Mouse (Mus musculus) spleen, adult 2 months (tissue): ENCODE results near the gene Slc24a1. TPM values are rescaled to one million over a fixed set of nuclear protein-coding genes. Genes with fewer than 3 reads are reported as not detected.
"Not testable (repeated sequence)": the region's sequence is repeated elsewhere in the genome, so short reads cannot be mapped to it uniquely, and the experiment has no call there.

ENCODE experiments used
- DNase-seq, 2 experiments: peaks; one replicate each; pipeline versions ENCODE4 v3.0.0 to v3.0.0-alpha.2; 2012 to 2021; ENCODE audit warnings: low spot score in 2 of 2, low read depth in 1 of 2
- H3K27ac ChIP-seq: fragments of 200-500 bp; 2 replicates; pipeline ENCODE4 v1.5.1; 2012; ENCODE audit warnings: low read length, inconsistent platforms; ENCODE audit not compliant: insufficient read depth
- H3K27me3 ChIP-seq: fragments of 200-500 bp; 2 replicates; pipeline ENCODE4 v1.6.1; 2012; ENCODE audit warnings: mild to moderate bottlenecking, moderate library complexity, low read length, inconsistent platforms; ENCODE audit not compliant: control insufficient read depth, insufficient read depth
- H3K36me3 ChIP-seq: fragments of 200-500 bp; 2 replicates; pipeline ENCODE4 v1.6.1; 2012; ENCODE audit warnings: mild to moderate bottlenecking, low read length, inconsistent platforms; ENCODE audit not compliant: control insufficient read depth, insufficient read depth
- H3K4me1 ChIP-seq: fragments of 200-500 bp; 2 replicates; pipeline ENCODE4 v1.6.1; 2011; ENCODE audit warnings: inconsistent platforms; ENCODE audit not compliant: control insufficient read depth, insufficient read depth, insufficient read length
- H3K4me3 ChIP-seq: fragments of 200-500 bp; 2 replicates; pipeline ENCODE4 v1.5.1; 2011; ENCODE audit warnings: mild to moderate bottlenecking, inconsistent platforms; ENCODE audit not compliant: insufficient read depth, insufficient read length; ENCODE audit errors: extremely low read depth
- CTCF ChIP-seq: fragments of 200-500 bp; IDR thresholded peaks from 2 replicates; pipeline ENCODE4 v1.5.1; 2011; ENCODE audit warnings: mild to moderate bottlenecking, inconsistent platforms; ENCODE audit not compliant: insufficient read depth, insufficient read length, insufficient replicate concordance; ENCODE audit errors: extremely low read depth
- POLR2A ChIP-seq: fragments of 200-500 bp; IDR thresholded peaks from 2 replicates; pipeline ENCODE4 v1.6.1; 2011; ENCODE audit warnings: low read depth, low read length, inconsistent platforms
- WGBS: fragments of 180-500 bp; shearing (Covaris S2); methylation state at CpG from one replicate; pipeline ENCODE4 v1.1.7; 2018; 5-methylcytosine and 5-hydroxymethylcytosine counted together
- polyA plus RNA-seq: library from polyadenylated mRNA; depleted of rRNA; stranded (reverse); fragments of >200 nt; gene quantifications from 2 replicates; pipeline ENCODE4 v1.2.3, GENCODE M21; 2012; rRNA removed

Gene Slc24a1
- polyA plus RNA-seq: not detected in 2 replicates

GRCm38 (mm10) chr9:64951161-64951657 is at the start of gene Slc24a1:
Gene Slc24a1 (minus strand): TSS chr9:64951607.
- 65% methylated on average over 11 of the region's 11 CpGs for WGBS
- Histone ChIP-seq H3K36me3 (no peaks in the 10 kb centered on the region), H3K4me3 (no peak within 1 kb of the TSS), H3K4me1 (no peaks in the 10 kb centered on the region), H3K27me3 (0 out of 2 replicates have a peak, but pooled peaks cover 3% of the 10 kb centered on the region), H3K27ac (no peak within 1 kb of the TSS)
- no peak for TF ChIP-seq POLR2A
- TF ChIP-seq CTCF: no peak
- DNase-seq: no peak

- not testable (repeated sequence) for H3K27ac ChIP-seq, H3K4me1 ChIP-seq, DNase-seq, H3K27me3 ChIP-seq, H3K4me3 ChIP-seq
- 97% methylated on average over 1 of the region's 1 CpGs for WGBS
- peaks cover 19% of the 10 kb centered on the region for H3K36me3 ChIP-seq
These were observed 44.1 kb upstream of the Slc24a1 start for GRCm38 (mm10) chr9:64995464-64995863.

- TF ChIP-seq POLR2A: no peak
- TF ChIP-seq CTCF: no peak
- WGBS: 92% methylated on average over 7 of the region's 7 CpGs
- Histone ChIP-seq H3K4me3 (no peak overlapping the region), H3K27me3 (no peaks in the 10 kb centered on the region), H3K27ac (no peak overlapping the region), H3K36me3 (peaks cover 32% of the 10 kb centered on the region), H3K4me1 (no peaks in the 10 kb centered on the region)
- DNase-seq: no peak
These were observed 38.9 kb upstream of the Slc24a1 start for GRCm38 (mm10) chr9:64990291-64990690.

GRCm38 (mm10) chr9:64988443-64988842 is 37.0 kb upstream of the Slc24a1 start:
- TF ChIP-seq POLR2A: no peak
- no peak for TF ChIP-seq CTCF
- peaks cover 39% of the 10 kb centered on the region for H3K36me3 ChIP-seq
- H3K4me3 ChIP-seq: no peak overlapping the region
- no peak overlapping the region for H3K27ac ChIP-seq
- WGBS: 92% methylated on average over 6 of the region's 6 CpGs
- no peaks in the 10 kb centered on the region for H3K27me3 ChIP-seq
- no peak for DNase-seq
- no peaks in the 10 kb centered on the region for H3K4me1 ChIP-seq

GRCm38 (mm10) chr9:64987651-64988050 is 36.2 kb upstream of the Slc24a1 start:
- no peak for TF ChIP-seq POLR2A
- no peak for TF ChIP-seq CTCF
- Histone ChIP-seq H3K36me3 (peaks cover 44% of the 10 kb centered on the region), H3K4me3 (no peak overlapping the region), H3K27ac (no peak overlapping the region), H3K27me3 (no peaks in the 10 kb centered on the region), H3K4me1 (no peaks in the 10 kb centered on the region)
- DNase-seq: no peak
- 91% methylated on average over 2 of the region's 2 CpGs for WGBS

GRCm38 (mm10) chr9:64985807-64986206 is 34.4 kb upstream of the Slc24a1 start:
- no peaks in the 10 kb centered on the region for H3K4me1 ChIP-seq
- H3K27ac ChIP-seq: no peak overlapping the region
- DNase-seq: no peak
- 95% methylated on average over 9 of the region's 9 CpGs for WGBS
- H3K36me3 ChIP-seq: peaks cover 46% of the 10 kb centered on the region
- TF ChIP-seq POLR2A (no peak), CTCF (no peak)
- no peaks in the 10 kb centered on the region for H3K27me3 ChIP-seq
- no peak overlapping the region for H3K4me3 ChIP-seq

GRCm38 (mm10) chr9:64985037-64985794 is 33.8 kb upstream of the Slc24a1 start:
- no peak for TF ChIP-seq POLR2A
- no peak for TF ChIP-seq CTCF
- H3K27ac ChIP-seq: no peak overlapping the region
- H3K36me3 ChIP-seq: peaks cover 44% of the 10 kb centered on the region
- WGBS: 71% methylated on average over 8 of the region's 8 CpGs
- no peak overlapping the region for H3K4me3 ChIP-seq
- H3K27me3 ChIP-seq: no peaks in the 10 kb centered on the region
- no peak for DNase-seq
- no peaks in the 10 kb centered on the region for H3K4me1 ChIP-seq
